Mouse (Mus musculus) duodenum, adult 2 months (tissue): Measurements from ENCODE around the gene Stat4. TPM values are rescaled to one million over a fixed set of nuclear protein-coding genes. Genes with fewer than 3 reads are reported as not detected.

Experiments used
- polyA plus RNA-seq: library from polyadenylated mRNA; depleted of rRNA; stranded (reverse); fragments of >200 nt; gene quantifications from 2 replicates; pipeline ENCODE4 v1.2.3, GENCODE M21; 2012; ENCODE audit warnings: low replicate concordance; rRNA removed

The Stat4 gene
- 0.09 and 0.20 TPM in 2 replicates for polyA plus RNA-seq

GRCm38 (mm10) chr1:51986848-51987247 is at the start of gene Stat4:
TSS of gene Stat4 (plus strand) at chr1:51987148.

GRCm38 (mm10) chr1:52118860-52119591 is 132.1 kb downstream of the Stat4 start, which contains the start of gene Stat1:
TSS of gene Stat1 (plus strand) at chr1:52119440.

Other genes with a start within 250 kb of the Stat4 start
- gene Myo1b, start 71.1 kb upstream of the Stat4 start, polyA plus RNA-seq: 1.8 and 2.2 TPM in 2 replicates
- gene Stat1, start 132.3 kb downstream of the Stat4 start, polyA plus RNA-seq: 25.3 and 37.4 TPM in 2 replicates
- gene Gls, start 246.1 kb downstream of the Stat4 start, polyA plus RNA-seq: 12.7 and 16.7 TPM in 2 replicates